Mouse (Mus musculus): ENCODE data around the gene Ssna1. TPM values are rescaled to one million over a fixed set of nuclear protein-coding genes. Genes with fewer than 3 reads are reported as not detected.

Ssna1 gene
- polyA plus RNA-seq, 1 experiment from 2014 or later, result 94.7 TPM

DNA sequence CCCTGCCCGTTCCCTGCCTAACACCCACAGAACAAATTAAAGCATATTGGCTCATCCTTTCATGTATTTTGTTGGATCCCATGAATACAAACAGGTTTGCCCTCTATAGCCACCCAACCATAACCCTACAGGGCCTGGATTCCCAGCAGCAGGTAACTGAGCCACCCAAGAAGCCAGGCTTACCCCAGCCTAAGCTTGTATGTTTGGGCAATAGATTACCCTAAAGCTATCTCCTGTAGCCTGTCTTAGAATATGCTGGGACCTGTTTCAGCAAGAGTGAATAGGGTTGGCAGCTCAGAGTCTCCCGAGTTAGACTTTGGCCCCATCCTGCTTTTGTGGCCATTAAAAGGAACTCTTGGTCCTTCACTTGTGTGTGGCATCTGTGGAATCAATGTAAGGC, 13.3 kb upstream of the Ssna1 start:
- H3K9ac ChIP-seq (ENCODE audit: low read depth, low read length), result no peak overlapping the region
- H3K4me1 ChIP-seq (ENCODE audit: control insufficient read depth, low read depth, low read length), result peaks cover 6% of the 10 kb centered on the region; the same call in 1 of the 2 replicates
- H3K27ac ChIP-seq (ENCODE audit: low read length), result no peak overlapping the region
- peaks cover 17% of the 10 kb centered on the region for H3K36me3 ChIP-seq (ENCODE audit: control insufficient read depth, insufficient read depth)
- ATAC-seq (ENCODE audit: low read depth), result no peak
- no peak overlapping the region for H3K4me2 ChIP-seq (ENCODE audit: low read depth, low read length)
- peaks cover 25% of the 10 kb centered on the region for H3K27me3 ChIP-seq (ENCODE audit: control insufficient read depth, insufficient read depth, low read depth, low read length)
- H3K9me3 ChIP-seq (replicated peaks; ENCODE audit: control insufficient read depth, low read length), result no peaks in the 10 kb centered on the region
- WGBS (ENCODE audit: insufficient replicate concordance), result 83% methylated on average over 2 of the region's 2 CpGs
- H3K4me3 ChIP-seq (ENCODE audit: low read depth, low read length), result no peak overlapping the region

DNA sequence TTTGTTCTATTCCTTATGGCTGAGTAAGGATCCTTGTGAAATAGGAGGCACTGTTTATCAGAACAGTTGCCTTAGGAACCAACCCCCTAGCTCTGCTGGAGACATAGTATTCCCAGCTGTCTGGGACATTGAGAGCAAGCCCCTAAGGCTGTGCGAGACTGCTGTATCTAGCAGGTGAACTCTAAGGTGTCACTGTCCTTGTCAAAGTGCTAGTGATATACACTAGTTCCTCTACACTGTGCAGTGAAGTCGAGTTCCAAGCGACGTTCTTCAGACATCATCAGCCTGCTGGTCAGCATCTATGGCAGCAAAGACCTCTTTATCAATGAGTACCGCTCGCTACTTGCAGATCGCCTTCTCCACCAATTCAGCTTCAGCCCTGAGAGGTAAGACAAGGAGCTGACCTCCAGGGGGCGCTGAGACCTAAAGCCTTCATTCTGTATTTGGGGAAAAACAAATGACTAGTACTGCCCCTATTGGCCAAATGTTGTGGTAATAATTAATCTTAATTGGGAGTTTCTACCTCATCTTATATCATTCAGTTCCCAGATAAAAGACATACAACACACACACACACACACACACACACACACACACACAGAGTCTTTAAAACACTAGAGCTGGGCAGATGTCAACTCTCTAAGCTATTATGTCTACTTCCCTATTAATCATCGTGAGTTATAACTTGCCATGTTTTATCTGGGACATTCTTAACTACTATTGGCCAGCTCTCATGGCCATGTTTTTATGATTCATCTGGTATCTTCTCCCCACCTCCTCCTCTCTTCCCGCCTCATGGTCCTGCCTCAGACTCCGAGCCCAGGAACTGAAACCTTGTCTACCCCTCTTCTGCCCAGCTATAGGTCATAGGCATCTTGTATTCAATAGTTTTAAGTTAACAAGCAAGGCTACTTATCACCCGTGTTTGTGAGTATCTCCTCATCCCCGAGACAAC, 7.0 kb upstream of the Ssna1 start:
- ATAC-seq (ENCODE audit: low read depth), result 0 out of 2 replicates have a peak, but pooled peaks have one; percentile 30
- peaks cover 38% of the 10 kb centered on the region for H3K36me3 ChIP-seq (ENCODE audit: control insufficient read depth, insufficient read depth)
- 54% methylated on average over 13 of the region's 13 CpGs for WGBS (ENCODE audit: insufficient replicate concordance)

DNA sequence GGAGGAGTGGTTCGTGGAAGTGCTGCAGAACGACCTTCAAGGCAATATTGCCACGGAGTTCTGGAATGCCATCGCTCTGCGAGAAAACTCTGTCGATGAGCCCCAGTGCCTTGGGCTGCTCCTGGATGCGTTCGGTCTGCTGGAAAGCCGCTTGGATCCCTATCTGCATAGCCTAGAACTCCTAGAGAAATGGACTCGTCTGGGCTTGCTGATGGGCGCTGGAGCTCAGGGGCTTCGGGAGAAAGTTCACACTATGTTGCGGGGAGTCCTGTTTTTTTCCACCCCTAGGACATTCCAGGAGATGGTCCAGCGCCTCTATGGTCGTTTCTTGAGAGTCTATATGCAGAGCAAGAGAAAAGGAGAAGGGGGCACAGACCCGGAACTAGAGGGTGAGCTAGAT, 772 bp upstream of the Ssna1 start:
- Histone ChIP-seq H3K27me3 (ENCODE audit: control insufficient read depth, insufficient read depth, low read depth, low read length) (no peaks in the 10 kb centered on the region), H3K4me1 (ENCODE audit: control insufficient read depth, low read depth, low read length) (peaks cover 24% of the 10 kb centered on the region), H3K36me3 (ENCODE audit: control insufficient read depth, insufficient read depth) (peaks cover 27% of the 10 kb centered on the region), H3K9me3 (replicated peaks; ENCODE audit: control insufficient read depth, low read length) (no peaks in the 10 kb centered on the region), H3K4me3 (ENCODE audit: low read depth, low read length) (peak overlapping the region; percentile 96), H3K27ac (ENCODE audit: low read length) (peak overlapping the region; percentile 73), H3K4me2 (ENCODE audit: low read depth, low read length) (peak overlapping the region; percentile 82), H3K9ac (ENCODE audit: low read depth, low read length) (peak overlapping the region; percentile 89)
- 27% methylated on average over 16 of the region's 16 CpGs for WGBS (ENCODE audit: insufficient replicate concordance)
- ATAC-seq (ENCODE audit: low read depth), result no peak

More for the DNA sequence above, 7.0 kb upstream of the Ssna1 start:
- Histone ChIP-seq H3K9ac (ENCODE audit: low read depth, low read length) (no peak overlapping the region), H3K27me3 (ENCODE audit: control insufficient read depth, insufficient read depth, low read depth, low read length) (no peaks in the 10 kb centered on the region), H3K4me2 (ENCODE audit: low read depth, low read length) (no peak overlapping the region), H3K9me3 (replicated peaks; ENCODE audit: control insufficient read depth, low read length) (no peaks in the 10 kb centered on the region), H3K4me3 (ENCODE audit: low read depth, low read length) (no peak overlapping the region), H3K4me1 (ENCODE audit: control insufficient read depth, low read depth, low read length) (no peaks in the 10 kb centered on the region), H3K27ac (ENCODE audit: low read length) (no peak overlapping the region)

DNA sequence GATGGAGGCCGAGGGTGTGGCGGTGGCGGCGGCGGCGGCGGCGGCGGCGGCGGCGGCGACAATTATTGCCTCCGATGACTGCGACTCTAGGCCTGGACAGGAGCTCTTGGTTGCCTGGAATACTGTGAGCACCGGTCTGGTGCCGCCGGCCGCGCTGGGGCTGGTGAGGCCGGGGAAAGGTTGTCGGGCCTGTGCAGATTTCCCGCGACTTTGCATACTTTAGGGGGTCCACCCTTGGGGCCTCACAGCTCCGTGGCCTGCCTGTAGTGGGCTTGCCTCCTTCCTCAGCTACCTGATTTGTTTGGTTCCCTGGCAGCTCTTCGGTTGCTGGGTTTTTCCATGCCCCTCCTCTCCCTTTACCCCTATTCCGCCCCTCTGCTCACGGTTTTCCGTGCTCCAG, 277 bp upstream of the Ssna1 start:
- Histone ChIP-seq H3K4me1 (ENCODE audit: control insufficient read depth, low read depth, low read length) (peaks cover 29% of the 10 kb centered on the region), H3K9me3 (replicated peaks; ENCODE audit: control insufficient read depth, low read length) (no peaks in the 10 kb centered on the region), H3K27ac (ENCODE audit: low read length) (peak overlapping the region; percentile 73), H3K4me2 (ENCODE audit: low read depth, low read length) (peak overlapping the region; percentile 82), H3K9ac (ENCODE audit: low read depth, low read length) (peak overlapping the region; percentile 89), H3K27me3 (ENCODE audit: control insufficient read depth, insufficient read depth, low read depth, low read length) (no peaks in the 10 kb centered on the region), H3K4me3 (ENCODE audit: low read depth, low read length) (peak overlapping the region; percentile 96), H3K36me3 (ENCODE audit: control insufficient read depth, insufficient read depth) (peaks cover 22% of the 10 kb centered on the region)
- ATAC-seq (ENCODE audit: low read depth), result peak; percentile 17; the same call in 1 of the 2 replicates
- under 1% methylated on average over 27 of the region's 29 CpGs for WGBS (ENCODE audit: insufficient replicate concordance)

DNA sequence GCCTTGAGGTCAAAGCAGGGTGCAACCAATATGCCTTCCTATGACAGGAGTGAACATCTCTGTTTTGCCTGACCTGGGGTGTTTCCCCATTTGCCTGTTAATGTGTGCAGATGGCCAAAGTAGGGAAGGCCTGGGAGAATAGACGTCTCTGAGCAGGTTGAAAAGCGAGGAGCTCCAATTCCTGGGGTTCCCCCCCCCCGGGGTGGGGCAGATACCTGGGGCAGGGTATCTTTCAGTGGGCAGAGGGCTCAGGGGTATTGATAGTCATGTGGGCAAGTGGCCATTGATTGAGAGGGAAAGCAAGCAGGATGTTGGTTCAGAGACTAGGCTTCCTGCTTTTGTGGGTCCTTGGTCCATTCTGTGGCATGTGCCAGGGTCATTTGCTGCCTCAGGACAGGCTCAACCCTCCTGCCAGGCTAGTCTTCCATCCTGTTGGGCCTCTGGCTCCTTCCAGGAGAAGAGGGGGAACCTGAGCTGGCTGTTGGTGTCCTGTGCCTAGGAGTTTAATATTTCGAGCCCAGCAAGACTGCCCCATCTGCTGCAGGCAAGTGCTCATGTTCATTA, 4.4 kb downstream of the Ssna1 start:
- H3K27me3 ChIP-seq (ENCODE audit: control insufficient read depth, insufficient read depth, low read depth, low read length), result no peaks in the 10 kb centered on the region
- H3K4me3 ChIP-seq (ENCODE audit: low read depth, low read length), result no peak overlapping the region
- H3K4me2 ChIP-seq (ENCODE audit: low read depth, low read length), result no peak overlapping the region
- H3K27ac ChIP-seq (ENCODE audit: low read length), result no peak overlapping the region; the same call in 1 of the 2 replicates
- peaks cover 65% of the 10 kb centered on the region for H3K4me1 ChIP-seq (ENCODE audit: control insufficient read depth, low read depth, low read length)
- no peaks in the 10 kb centered on the region for H3K9me3 ChIP-seq (replicated peaks; ENCODE audit: control insufficient read depth, low read length)
- no peak overlapping the region for H3K9ac ChIP-seq (ENCODE audit: low read depth, low read length)
- WGBS (ENCODE audit: insufficient replicate concordance), result 69% methylated on average over 4 of the region's 4 CpGs
- H3K36me3 ChIP-seq (ENCODE audit: control insufficient read depth, insufficient read depth), result peaks cover 9% of the 10 kb centered on the region
- no peak for ATAC-seq (ENCODE audit: low read depth)

DNA sequence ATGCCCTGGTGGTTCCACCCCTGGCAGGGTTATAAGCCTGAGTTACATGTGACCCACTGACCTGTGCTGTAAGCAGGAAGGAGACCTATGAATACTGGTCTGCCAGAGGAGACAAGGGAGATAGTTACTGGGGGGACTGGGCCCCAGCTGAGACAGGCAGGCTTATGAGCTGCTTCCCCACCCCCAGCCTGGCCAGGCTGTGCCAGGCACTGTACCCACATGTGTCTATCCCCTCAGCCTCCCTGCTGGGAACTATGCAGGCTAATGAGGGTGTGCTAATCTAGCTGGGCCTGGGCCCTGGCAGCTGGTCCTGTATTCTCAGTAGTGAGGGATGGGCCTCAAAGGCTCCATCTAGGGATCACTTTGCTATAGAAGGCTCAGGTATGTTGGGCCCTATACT, 5.0 kb downstream of the Ssna1 start:
- Histone ChIP-seq H3K4me1 (ENCODE audit: control insufficient read depth, low read depth, low read length) (peaks cover 64% of the 10 kb centered on the region), H3K4me3 (ENCODE audit: low read depth, low read length) (no peak overlapping the region), H3K9ac (ENCODE audit: low read depth, low read length) (no peak overlapping the region), H3K36me3 (ENCODE audit: control insufficient read depth, insufficient read depth) (peaks cover 9% of the 10 kb centered on the region), H3K4me2 (ENCODE audit: low read depth, low read length) (no peak overlapping the region), H3K9me3 (replicated peaks; ENCODE audit: control insufficient read depth, low read length) (no peaks in the 10 kb centered on the region), H3K27me3 (ENCODE audit: control insufficient read depth, insufficient read depth, low read depth, low read length) (no peaks in the 10 kb centered on the region), H3K27ac (ENCODE audit: low read length) (peak overlapping the region; percentile 8)
- no peak for ATAC-seq (ENCODE audit: low read depth)

DNA sequence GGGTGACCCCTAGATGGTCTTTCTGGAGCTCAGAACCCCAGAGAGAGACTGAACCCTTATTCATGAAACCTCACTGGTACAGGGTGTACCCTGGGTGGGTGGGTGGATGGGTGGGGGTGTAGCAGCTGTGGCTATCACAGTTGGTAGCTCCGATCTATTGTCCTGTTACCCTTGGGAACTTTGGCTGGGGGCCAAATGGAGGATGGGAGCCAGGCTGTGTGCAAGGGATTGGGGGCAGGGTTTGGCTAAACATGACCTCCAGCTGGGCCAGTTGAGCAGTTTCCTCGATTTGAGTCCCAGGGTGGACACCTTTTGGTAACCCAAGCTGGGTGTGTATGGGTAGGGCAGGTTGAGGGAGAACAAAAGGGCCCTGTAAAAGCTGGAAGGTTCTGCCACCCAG, 5.5 kb downstream of the Ssna1 start:
- H3K4me3 ChIP-seq (ENCODE audit: low read depth, low read length), result no peak overlapping the region
- H3K36me3 ChIP-seq (ENCODE audit: control insufficient read depth, insufficient read depth), result peaks cover 9% of the 10 kb centered on the region
- H3K9ac ChIP-seq (ENCODE audit: low read depth, low read length), result no peak overlapping the region

DNA sequence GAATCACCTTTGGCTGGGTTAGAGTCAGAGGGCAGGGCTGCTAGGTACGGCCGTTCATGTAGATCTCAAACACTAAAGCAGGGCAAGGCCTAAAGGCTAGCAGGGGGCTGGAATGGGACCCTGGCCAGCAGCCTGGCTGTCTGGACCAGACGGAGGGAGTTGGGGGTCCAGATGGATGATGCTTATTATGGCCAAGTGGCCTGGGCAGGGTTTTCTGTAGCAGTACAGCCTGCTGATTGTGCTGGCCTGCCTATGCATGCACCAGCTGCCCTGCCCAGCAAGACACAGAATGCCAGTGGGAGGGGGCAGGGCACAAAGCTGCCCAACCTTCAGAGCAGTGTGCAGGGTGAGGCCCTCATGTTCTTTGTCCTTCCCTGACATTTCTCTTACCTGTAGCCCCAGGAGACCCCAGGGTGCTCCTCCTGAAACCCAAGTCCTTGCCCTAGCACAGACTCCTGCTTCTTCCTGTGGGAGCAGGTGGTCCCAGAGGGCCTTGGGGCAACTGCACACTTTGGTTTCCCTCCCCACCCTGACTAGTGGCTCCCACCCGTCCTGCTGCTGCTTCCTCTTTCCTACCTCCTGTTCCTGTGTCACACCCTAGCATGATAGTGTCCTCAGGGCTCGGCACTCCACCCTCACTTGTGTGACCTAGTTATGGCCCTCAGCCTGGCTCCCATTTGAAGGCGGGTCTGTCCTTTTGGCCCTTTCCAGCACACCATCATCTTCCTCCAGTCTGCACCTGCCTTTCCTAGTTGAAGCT, 6.2 kb downstream of the Ssna1 start:
- Histone ChIP-seq H3K36me3 (ENCODE audit: control insufficient read depth, insufficient read depth) (peaks cover 9% of the 10 kb centered on the region), H3K4me2 (ENCODE audit: low read depth, low read length) (peak overlapping the region; percentile 39), H3K9me3 (replicated peaks; ENCODE audit: control insufficient read depth, low read length) (no peaks in the 10 kb centered on the region), H3K27ac (ENCODE audit: low read length) (peak overlapping the region; percentile 25), H3K9ac (ENCODE audit: low read depth, low read length) (peak overlapping the region; percentile 37; the same call in 1 of the 2 replicates), H3K27me3 (ENCODE audit: control insufficient read depth, insufficient read depth, low read depth, low read length) (no peaks in the 10 kb centered on the region), H3K4me3 (ENCODE audit: low read depth, low read length) (peak overlapping the region; percentile 2; the same call in 1 of the 2 replicates), H3K4me1 (ENCODE audit: control insufficient read depth, low read depth, low read length) (peaks cover 63% of the 10 kb centered on the region)
- 39% methylated on average over 6 of the region's 6 CpGs for WGBS (ENCODE audit: insufficient replicate concordance)
- no peak for ATAC-seq (ENCODE audit: low read depth)

More for the DNA sequence above, 5.5 kb downstream of the Ssna1 start:
- peak overlapping the region; percentile 8 for H3K27ac ChIP-seq (ENCODE audit: low read length)
- H3K4me2 ChIP-seq (ENCODE audit: low read depth, low read length), result peak overlapping the region; percentile 39; the same call in 1 of the 2 replicates
- no peaks in the 10 kb centered on the region for H3K27me3 ChIP-seq (ENCODE audit: control insufficient read depth, insufficient read depth, low read depth, low read length)
- peaks cover 68% of the 10 kb centered on the region for H3K4me1 ChIP-seq (ENCODE audit: control insufficient read depth, low read depth, low read length)
- no peaks in the 10 kb centered on the region for H3K9me3 ChIP-seq (replicated peaks; ENCODE audit: control insufficient read depth, low read length)
- ATAC-seq (ENCODE audit: low read depth), result no peak
- WGBS (ENCODE audit: insufficient replicate concordance), result 50% methylated on average over 2 of the region's 2 CpGs
